Mouse (Mus musculus): ENCODE results near the gene Rai1.
A peak's percentile ranks its signal among the peaks of the same experiment; 100 is the strongest.

Gene Rai1

DNA sequence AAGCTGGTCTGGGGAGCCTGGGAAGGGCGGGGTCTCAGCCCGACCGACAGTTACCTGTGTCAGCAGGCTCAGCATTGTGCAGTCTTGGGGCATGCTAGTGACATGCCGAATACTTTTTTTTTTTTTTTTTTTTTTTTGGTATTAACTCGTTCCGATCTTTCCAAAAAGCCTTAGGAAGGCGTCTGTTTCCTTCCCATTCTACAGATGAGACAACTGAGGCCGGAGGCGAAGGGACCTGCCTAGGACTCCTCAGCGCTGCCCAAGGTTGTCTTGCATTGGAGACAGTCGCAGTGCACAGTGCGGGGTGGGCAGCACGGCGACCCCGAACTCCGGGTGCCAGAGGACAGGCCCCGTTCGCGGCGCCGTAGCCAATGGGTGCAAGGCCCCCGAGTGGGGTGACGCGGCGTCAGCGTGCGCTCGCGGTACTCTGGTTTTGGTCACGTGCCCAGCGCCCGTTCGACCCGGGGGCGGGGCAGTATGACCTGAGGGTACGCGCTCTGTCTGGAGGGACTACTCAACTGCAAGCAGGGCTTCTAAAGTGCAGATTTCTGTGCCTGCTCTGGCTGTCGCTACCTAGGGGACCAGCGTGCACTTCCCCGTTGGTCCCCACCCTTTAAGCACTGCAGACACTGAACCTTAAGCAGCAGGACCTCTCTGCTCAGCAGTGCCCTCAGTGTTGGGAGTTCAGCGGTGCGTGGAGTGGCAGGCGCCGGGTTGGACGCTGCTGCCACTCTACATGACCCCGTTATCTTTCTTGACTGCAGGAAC is 117.8 kb downstream of the Rai1 start, which contains the start of gene Srebf1:
Gene Srebf1, minus strand, starts transcription at position 113 of the 768 bp plus-strand sequence.
- DNase-seq, result peak; percentile 87

DNA sequence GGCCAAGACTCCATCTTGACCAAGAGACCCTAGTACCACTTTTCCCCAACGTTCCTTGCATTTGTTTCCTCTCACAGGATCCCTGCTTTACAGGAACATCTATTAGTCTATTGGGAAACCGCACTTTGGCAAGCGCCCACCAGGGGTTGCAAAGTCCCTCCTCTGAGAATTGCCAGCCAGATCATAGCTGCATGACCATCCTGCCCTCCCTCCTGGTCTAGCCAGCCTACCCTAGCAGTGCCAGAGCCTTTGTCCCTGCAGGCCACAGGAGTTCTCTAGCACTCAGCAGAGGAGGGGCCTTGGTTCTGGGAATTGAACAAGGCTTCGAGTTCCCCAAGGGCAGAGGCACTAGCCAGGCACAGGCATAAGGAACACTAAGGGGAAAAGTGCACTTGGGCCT is 119.9 kb downstream of the Rai1 start:
- peak; percentile 60 for DNase-seq

DNA sequence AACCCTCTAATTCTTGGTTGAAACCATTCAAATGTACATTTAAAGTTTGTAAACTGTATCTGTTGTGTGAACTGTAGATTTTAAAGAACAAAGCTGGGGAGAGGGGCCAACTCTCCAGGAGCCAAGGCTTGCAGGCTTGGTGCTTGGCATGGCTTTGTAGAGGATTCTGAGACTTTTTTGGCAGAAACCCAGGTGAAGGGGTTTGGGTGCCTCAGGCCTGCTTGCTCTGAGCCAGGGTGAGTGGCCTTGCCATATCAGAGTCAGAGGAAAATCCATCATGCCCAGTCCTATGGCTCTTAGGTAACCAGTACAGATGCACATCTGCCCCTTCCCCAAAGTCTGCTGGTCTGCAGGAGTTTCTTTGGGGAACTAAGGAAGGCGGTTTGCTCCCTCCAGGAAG is 121.1 kb downstream of the Rai1 start:
- no peak for DNase-seq

DNA sequence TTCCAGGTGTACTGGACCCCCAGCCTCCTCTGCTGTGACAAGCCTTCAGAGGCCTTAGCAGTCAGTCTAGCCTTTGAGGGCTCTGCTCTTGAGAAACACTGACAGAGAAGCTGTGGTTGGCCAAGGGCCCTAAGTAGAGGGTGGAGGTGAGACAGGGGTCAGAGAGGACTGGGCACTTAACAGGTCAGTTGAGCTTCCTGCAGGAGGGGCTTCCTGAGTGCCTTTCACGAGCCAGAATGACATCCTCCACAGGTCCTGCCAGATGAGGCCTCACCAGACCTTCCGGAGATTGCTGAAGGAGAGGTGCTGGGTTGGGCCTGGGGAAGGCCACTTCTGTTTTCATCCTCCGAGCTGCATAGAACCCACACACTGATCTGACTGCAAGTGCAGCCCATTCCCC is 123.7 kb downstream of the Rai1 start:
- DNase-seq, result no peak

DNA sequence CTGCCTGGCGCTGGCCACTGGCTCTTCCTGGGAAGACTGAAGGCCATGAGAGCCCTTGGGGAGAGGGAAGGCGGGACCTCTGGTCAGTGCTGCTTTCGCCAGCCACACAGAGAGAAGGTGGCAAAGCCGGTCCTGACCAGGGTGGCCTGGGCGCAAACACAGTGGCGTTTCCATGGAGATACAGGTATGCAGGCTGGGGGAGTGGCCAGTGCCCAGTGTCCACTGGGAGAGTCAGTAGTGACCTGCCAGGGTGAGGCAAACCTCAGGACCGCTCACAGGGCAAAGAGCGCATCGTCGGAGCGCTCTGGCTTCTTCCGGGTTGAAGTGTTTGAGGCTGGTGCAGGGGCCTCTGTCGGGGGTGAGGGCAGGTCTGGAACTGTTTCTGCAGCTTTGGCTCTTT is 125.0 kb downstream of the Rai1 start:
- peak; percentile 63 for DNase-seq

DNA sequence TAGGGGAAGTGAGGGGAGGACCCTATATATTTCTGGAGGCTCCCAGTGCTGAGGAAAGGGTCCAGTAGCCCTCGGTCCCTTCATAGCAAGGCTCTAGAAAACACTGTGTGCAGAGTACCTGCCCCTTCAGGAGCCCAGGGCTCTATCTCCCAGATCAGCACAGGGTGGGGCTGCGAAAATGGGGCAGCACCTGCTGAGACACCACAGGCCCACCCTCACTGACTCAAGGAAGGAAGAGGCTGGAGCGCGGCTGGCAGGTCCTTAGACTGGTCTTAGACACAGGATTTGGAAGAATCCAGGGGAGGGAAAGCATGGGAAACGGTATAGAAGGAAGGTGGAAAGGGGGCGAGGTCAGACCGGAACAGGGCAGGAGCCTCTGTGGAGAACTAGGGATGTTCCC is 125.7 kb downstream of the Rai1 start:
- no peak for DNase-seq

DNA sequence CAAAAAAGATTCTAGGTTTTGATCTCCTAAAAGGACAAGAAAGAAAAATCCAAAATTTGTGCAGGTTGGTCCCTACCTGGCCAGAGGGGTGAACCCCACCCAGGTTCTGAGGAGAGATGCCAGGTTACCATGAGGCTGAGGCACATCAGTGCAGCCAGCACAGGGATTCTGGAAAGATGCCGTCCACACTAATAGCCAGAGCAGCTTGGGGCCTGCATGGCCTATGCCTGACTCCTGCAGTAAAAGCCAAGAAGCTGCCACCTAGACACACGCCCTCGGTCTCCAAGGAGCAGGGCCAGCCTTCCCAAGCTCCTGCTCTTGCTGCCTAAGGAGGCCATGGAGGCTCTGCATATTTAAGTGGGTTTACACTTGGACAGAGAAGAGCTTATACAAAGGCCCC is 126.5 kb downstream of the Rai1 start:
- DNase-seq, result no peak

DNA sequence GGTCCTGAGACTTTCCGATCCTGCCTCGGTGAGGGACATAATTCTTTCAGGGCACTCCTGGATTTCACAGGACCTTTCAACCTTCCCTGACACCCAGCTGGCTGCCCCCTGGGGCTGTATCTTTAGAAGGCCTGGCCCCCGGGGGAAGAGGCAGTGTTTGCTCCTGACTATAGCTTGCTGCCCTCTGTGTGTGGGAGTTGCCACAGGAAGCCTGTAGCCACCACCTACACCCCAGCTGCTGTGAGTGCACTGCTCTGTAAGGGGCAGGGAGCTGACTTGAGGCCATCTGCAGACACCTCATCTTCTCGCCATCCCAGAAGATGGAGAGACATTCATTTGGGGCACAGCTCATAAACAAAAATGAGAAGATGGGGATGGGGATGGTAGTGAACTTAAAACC is 127.1 kb downstream of the Rai1 start:
- DNase-seq, result no peak

DNA sequence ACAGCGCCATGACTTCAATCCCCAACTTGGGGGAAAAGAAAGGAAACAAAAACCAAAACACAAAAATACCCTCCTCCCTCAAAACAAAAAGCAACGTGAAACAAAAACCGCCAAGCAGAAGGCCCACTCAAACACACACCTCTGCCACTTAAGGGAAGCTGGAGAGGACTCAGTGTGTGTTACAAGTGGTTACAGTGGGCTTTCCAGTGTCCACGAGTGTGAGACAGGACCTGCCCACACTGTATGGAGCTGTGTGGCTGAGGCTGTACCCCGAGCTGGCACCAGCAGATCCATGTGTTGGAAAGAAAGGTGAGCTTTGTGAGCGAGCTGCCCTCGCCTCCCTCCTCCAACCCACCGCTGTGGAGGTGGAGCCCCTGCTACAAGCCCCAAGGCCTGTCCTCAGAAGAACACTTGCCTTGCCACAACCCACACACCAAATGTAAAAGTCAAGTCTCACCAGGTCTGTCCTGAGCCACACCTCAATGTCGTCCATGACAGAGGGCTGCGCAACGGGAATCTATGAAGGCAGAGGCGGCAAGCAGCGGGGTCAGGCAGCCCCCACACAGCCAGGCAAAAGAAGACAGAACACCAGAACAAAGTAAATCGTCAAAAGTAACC is 127.7 kb downstream of the Rai1 start:
- no peak for DNase-seq

DNA sequence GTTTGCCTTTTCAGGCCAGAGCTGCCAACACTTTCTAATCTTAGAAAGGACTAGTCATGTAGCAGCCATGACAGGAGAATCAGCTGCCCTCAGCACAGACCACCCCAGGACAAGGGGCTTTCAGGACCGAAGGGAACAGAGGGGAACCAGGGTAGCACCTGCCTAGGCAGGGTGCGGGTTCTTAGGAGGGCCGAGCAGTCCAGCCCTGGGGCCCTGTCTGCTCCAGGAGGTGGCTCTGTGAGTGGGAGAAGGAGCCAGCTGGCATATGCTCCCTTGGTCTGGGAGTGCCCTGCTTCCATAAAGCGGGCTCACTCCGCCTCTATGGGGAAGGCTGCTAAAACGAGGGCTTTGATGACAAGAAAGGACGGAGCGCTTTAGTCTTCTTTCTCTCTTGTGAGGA is 128.4 kb downstream of the Rai1 start:
- no peak for DNase-seq

DNA sequence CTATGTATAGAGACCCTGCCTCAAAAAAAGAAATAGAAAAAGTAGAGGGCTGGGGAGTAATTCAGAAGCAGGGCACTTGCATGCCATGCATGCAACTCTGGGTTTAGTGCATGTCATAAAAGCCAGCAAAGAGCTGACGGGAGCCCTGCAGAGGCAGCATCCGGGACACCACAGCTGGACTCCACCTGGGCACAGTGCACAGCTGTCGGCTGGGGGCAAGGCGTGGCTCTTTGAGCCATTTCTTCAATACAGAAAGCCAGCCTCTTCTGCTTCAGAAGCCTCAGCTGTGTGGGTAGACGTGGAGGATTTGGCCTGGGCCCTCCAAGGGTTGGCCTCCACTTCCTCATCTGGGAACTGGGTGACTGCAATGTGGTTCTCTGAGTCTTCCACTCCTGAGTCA is 130.5 kb downstream of the Rai1 start:
- no peak for DNase-seq

DNA sequence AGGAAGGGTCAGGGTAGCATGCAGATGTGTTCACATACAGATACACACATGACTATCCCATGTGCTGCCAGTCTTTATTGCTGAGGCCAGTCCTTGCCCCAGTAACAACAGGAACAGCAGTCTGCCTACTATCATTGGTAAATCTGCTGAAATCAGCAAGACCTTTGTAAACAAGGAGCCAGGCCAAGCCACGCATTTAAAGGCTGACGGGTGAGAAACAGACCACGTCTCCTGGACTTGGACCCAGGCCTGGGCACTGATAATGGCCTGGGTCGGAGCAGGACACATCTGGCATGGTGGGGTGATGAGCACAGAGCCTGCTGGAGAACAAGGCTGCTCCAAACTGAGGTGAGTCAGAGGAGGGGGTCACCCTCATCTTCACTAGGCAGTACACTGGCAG is 135.7 kb downstream of the Rai1 start:
- no peak for DNase-seq

DNA sequence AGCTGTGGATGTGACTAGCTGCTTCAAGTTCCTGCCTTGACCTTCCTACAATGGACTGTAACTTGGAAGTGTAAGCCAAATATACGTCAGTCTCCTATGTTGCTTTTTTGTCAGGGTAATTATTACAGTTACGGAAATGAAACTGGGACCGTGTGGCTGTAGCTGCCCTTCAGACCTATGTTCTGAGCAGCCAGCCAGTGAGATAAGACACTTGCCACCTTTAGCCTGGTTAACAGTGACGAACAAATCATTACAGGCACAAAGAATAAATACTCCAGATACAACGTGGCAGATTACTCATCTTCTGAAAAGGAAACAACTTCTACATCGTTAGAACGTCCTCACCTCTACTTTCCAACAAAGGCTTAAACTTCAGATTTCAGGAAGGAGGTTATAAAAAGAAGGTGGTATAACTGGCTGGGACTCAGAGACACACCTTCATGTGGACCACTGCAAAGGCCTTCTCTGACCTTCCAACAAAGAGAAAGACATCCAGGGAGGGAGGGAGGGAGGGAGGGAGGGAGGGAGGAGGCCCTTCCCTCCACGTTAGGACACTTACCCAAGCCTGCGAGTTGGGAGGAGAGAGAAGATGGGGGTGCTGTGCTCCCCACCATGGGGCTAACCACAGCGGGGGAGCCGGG is 139.8 kb downstream of the Rai1 start:
- DNase-seq, result no peak

DNA sequence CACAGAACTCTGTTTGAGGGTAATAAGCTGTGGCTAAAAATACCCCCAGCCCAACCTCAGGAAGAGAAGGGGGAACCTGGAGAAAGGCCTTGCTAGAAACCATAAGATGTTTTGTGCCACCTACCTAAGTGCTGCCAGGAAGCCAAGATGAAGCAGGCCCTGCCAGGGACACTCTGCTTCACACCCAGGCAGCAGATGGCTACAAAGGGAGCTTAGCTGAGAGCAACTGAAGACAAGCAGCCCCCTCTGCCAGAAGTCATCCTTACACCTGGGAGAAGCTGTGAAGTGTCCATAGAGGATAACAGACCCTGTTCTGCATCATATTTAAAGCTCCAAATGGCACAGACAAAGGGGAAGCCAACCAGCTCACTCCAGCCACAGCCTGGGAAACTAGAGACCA is 141.3 kb downstream of the Rai1 start:
- DNase-seq, result no peak

DNA sequence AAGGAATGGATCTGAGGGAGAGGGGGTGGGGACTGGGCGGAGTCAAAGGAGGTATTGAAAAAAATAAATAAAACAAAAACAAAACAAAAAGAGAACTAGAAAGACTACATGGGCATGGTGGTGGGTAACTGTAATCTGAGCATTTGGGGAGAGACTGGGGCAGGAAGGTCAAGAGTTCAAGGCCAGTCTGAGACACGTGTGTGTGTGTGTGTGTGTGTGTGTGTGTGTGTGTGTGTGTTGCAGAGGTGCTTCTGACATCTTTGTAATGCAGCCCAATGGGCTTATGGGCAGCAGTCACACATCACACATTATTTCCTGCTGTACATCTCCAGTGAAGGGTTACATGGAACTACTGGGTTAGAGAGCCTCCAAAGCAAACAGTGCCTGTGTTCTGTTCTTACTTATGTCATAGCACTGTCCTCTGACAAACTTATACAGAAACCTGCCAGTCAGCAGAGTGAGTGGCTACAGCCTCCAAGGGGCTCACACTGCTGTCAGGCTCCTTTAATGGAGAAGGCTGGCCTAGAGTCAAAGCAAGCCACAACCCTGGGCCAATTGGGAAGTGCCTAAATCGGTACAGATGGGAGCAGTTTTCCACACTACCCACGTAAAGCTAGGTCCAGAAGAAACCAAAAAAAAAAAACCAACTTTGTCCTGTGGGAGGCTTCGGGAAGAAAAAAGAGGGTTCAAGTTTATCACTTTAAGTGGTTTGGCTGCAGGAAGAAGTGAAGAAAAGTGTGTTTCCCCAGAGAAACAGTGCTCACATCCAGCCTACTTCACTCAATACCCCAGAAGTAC is 143.1 kb downstream of the Rai1 start:
- DNase-seq, result no peak

All from kidney, postnatal 10 days (tissue).